Mouse (Mus musculus): ENCODE measurements around the gene Setd7.
"Not testable (repeated sequence)": the region's sequence is repeated elsewhere in the genome, so short reads cannot be mapped to it uniquely, and the experiment has no call there.

Gene Setd7

GRCm38 (mm10) chr3:51560511-51561108 lies at the start of gene Setd7:
Gene Setd7, minus strand, starts transcription at chr3:51560879.
- peak; percentile 83 to 85 for DNase-seq (ENCODE audit: low spot score in 2 of 2)

- DNase-seq (ENCODE audit: low spot score in 2 of 2), result no peak
Measured at GRCm38 (mm10) chr3:51604489-51604888, 43.8 kb upstream of the Setd7 start.

- peak; percentile 92 for DNase-seq (ENCODE audit: low spot score in 2 of 2)
Measured at GRCm38 (mm10) chr3:51603705-51604291, 43.1 kb upstream of the Setd7 start.

GRCm38 (mm10) chr3:51601461-51601860 lies 40.8 kb upstream of the Setd7 start:
- no peak for DNase-seq (ENCODE audit: low spot score in 2 of 2)

- no peak for DNase-seq (ENCODE audit: low spot score in 2 of 2)
Measured at GRCm38 (mm10) chr3:51600728-51601127, 40.0 kb upstream of the Setd7 start.

GRCm38 (mm10) chr3:51599057-51599630 lies 38.5 kb upstream of the Setd7 start:
- no peak for DNase-seq (ENCODE audit: low spot score in 2 of 2)

- DNase-seq (ENCODE audit: low spot score in 2 of 2), result no peak
Measured at GRCm38 (mm10) chr3:51596538-51596937, 35.9 kb upstream of the Setd7 start.

GRCm38 (mm10) chr3:51593506-51593905 lies 32.8 kb upstream of the Setd7 start:
- DNase-seq (ENCODE audit: low spot score in 2 of 2), result no peak

GRCm38 (mm10) chr3:51591591-51591990 lies 30.9 kb upstream of the Setd7 start:
- DNase-seq (ENCODE audit: low spot score in 2 of 2), result no peak

GRCm38 (mm10) chr3:51590207-51590892 lies 29.7 kb upstream of the Setd7 start:
- DNase-seq (ENCODE audit: low spot score in 2 of 2), result no peak

GRCm38 (mm10) chr3:51587697-51588262 lies 27.1 kb upstream of the Setd7 start:
- DNase-seq (ENCODE audit: low spot score in 2 of 2), result no peak

GRCm38 (mm10) chr3:51583574-51584391 lies 23.1 kb upstream of the Setd7 start:
- peak; percentile 87 to 91 for DNase-seq (ENCODE audit: low spot score in 2 of 2)

- not testable (repeated sequence) for DNase-seq (ENCODE audit: low spot score in 2 of 2)
Measured at GRCm38 (mm10) chr3:51579243-51579642, 18.6 kb upstream of the Setd7 start.

GRCm38 (mm10) chr3:51577816-51578749 lies 17.4 kb upstream of the Setd7 start:
- no peak for DNase-seq (ENCODE audit: low spot score in 2 of 2)

- no peak for DNase-seq (ENCODE audit: low spot score in 2 of 2)
Measured at GRCm38 (mm10) chr3:51577359-51577758, 16.7 kb upstream of the Setd7 start.

GRCm38 (mm10) chr3:51573915-51574314 lies 13.2 kb upstream of the Setd7 start:
- no peak for DNase-seq (ENCODE audit: low spot score in 2 of 2)

- no peak for DNase-seq (ENCODE audit: low spot score in 2 of 2)
Measured at GRCm38 (mm10) chr3:51570200-51570599, 9.5 kb upstream of the Setd7 start.

- DNase-seq (ENCODE audit: low spot score in 2 of 2), result no peak
Measured at GRCm38 (mm10) chr3:51561993-51562385, 1.3 kb upstream of the Setd7 start.

- peak; percentile 66 to 77 for DNase-seq (ENCODE audit: low spot score in 2 of 2)
Measured at GRCm38 (mm10) chr3:51561109-51561992, 672 bp upstream of the Setd7 start.

All from right cerebral cortex, postnatal 10 days (tissue).